Mouse (Mus musculus) liver, postnatal 0 days (tissue): ENCODE measurements around the gene Kcnj3. TPM values are rescaled to one million over a fixed set of nuclear protein-coding genes. Genes with fewer than 3 reads are reported as not detected.

Experiments used
- ATAC-seq: fragments of 200-750 bp; cut with Nextera tagmentation; 2 replicates; pipeline ENCODE4 v1.8.0; 2017; ENCODE audit warnings: mild to moderate bottlenecking, moderate library complexity
- DNase-seq: peaks from one replicate; pipeline ENCODE4 v3.0.0-alpha.2; 2016
- H3K27ac ChIP-seq: fragments of 300-500 bp; sonication (generic); 2 replicates; pipeline ENCODE4 v1.5.1; 2014; ENCODE audit warnings: antibody characterized with exemption, moderate library complexity, mild to moderate bottlenecking, low read depth
- H3K27me3 ChIP-seq: fragments of 300-500 bp; sonication (generic); 2 replicates; pipeline ENCODE4 v1.6.1; 2014; ENCODE audit warnings: low read length, control low read depth, mixed read lengths; ENCODE audit not compliant: insufficient read depth
- H3K36me3 ChIP-seq: fragments of 300-500 bp; sonication (generic); replicated peaks from 2 replicates; pipeline ENCODE4 v1.6.1; 2014; ENCODE audit warnings: mild to moderate bottlenecking, control low read depth, low read length, moderate library complexity, mixed read lengths; ENCODE audit not compliant: insufficient read depth
- H3K4me1 ChIP-seq: fragments of 300-500 bp; sonication (generic); 2 replicates; pipeline ENCODE4 v1.6.1; 2014; ENCODE audit warnings: antibody characterized with exemption, mild to moderate bottlenecking, control low read depth; ENCODE audit not compliant: insufficient read depth
- H3K4me2 ChIP-seq: fragments of 300-500 bp; sonication (generic); 2 replicates; pipeline ENCODE4 v1.6.1; 2014; ENCODE audit warnings: low read depth, mild to moderate bottlenecking, low read length, moderate library complexity, mixed read lengths
- H3K4me3 ChIP-seq: fragments of 300-500 bp; sonication (generic); 2 replicates; pipeline ENCODE4 v1.5.1; 2014; ENCODE audit warnings: low read depth, low read length
- H3K9ac ChIP-seq: fragments of 300-500 bp; sonication (generic); replicated peaks from 2 replicates; pipeline ENCODE4 v1.6.1; 2014; ENCODE audit warnings: mild to moderate bottlenecking, moderate library complexity
- H3K9me3 ChIP-seq: fragments of 300-500 bp; sonication (generic); 2 replicates; pipeline ENCODE4 v1.6.1; 2016; ENCODE audit warnings: mild to moderate bottlenecking, control low read depth, low read length, mixed read lengths
- CTCF ChIP-seq: sonication (generic); IDR thresholded peaks from 2 replicates; pipeline ENCODE4 v1.5.1; 2016; ENCODE audit warnings: antibody characterized with exemption, low read depth
- EP300 ChIP-seq: IDR thresholded peaks from 2 replicates; pipeline ENCODE4 v1.6.1; 2016; ENCODE audit warnings: antibody characterized with exemption, low read depth, mild to moderate bottlenecking
- WGBS: fragments of 180-500 bp; shearing (Covaris S2); extraction: QIAGEN DNeasy Blood & Tissue Kit; methylation state at CpG from one replicate; pipeline ENCODE4 v1.1.7; 2014; ENCODE audit not compliant: insufficient replicate concordance; 5-methylcytosine and 5-hydroxymethylcytosine counted together
- polyA plus RNA-seq: library from polyadenylated mRNA; unstranded; fragments of >200 nt; fragmentation: Nextera tagmentation; extraction: Ambion mirVana; gene quantifications from 2 replicates; pipeline ENCODE4 v1.2.1, GENCODE M21; 2015

Gene Kcnj3
- polyA plus RNA-seq, 1 experiment from 2014 or later = not detected

DNA sequence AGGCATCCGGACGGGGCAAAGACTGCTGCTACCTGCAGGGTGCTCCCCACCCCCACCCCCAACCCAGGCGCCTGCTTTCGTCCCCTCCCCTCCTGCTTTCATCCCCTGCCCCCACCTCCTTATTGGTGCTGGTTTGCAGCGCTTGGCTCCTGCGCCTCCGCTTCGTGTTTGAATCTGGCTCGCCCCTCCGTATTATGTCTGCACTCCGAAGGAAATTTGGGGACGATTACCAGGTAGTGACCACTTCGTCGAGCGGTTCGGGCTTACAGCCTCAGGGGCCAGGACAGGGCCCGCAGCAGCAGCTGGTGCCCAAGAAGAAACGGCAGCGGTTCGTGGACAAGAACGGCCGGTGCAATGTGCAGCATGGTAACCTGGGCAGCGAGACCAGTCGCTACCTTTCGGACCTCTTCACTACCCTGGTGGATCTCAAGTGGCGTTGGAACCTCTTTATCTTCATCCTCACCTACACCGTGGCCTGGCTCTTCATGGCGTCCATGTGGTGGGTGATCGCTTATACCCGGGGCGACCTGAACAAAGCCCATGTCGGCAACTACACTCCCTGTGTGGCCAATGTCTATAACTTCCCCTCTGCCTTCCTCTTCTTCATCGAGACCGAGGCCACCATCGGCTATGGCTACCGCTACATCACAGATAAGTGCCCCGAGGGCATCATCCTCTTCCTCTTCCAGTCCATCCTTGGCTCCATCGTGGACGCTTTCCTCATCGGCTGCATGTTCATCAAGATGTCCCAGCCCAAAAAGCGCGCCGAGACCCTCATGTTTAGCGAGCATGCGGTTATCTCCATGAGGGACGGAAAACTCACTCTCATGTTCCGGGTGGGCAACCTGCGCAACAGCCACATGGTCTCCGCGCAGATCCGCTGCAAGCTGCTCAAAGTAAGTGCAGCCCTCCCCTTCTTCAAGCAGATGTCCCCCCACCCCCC, 1.5 kb downstream of the Kcnj3 start:
- Histone ChIP-seq H3K27ac (no peak overlapping the region), H3K9ac (no peak overlapping the region), H3K4me3 (no peak overlapping the region), H3K9me3 (no peaks in the 10 kb centered on the region), H3K27me3 (peaks cover 27% of the 10 kb centered on the region; the same call in 1 of the 2 replicates), H3K4me2 (0 out of 2 replicates have a peak overlapping the region, but pooled peaks have one; percentile 6), H3K36me3 (no peaks in the 10 kb centered on the region), H3K4me1 (no peaks in the 10 kb centered on the region)
- TF ChIP-seq CTCF = no peak
- TF ChIP-seq EP300 = no peak
- DNase-seq (no peak), ATAC-seq (no peak)
- WGBS = 2% methylated on average over 51 of the region's 51 CpGs

- H3K9ac ChIP-seq = no peak overlapping the region
- no peak overlapping the region for H3K4me3 ChIP-seq
- no peaks in the 10 kb centered on the region for H3K36me3 ChIP-seq
- TF ChIP-seq CTCF (no peak), EP300 (no peak)
- no peak overlapping the region for H3K27ac ChIP-seq
- no peak overlapping the region for H3K4me2 ChIP-seq
- WGBS = 9% methylated on average over 1 of the region's 1 CpGs
- DNase-seq (no peak), ATAC-seq (no peak)
- peaks cover 27% of the 10 kb centered on the region; the same call in 1 of the 2 replicates for H3K27me3 ChIP-seq
- no peaks in the 10 kb centered on the region for H3K4me1 ChIP-seq
- no peaks in the 10 kb centered on the region for H3K9me3 ChIP-seq
Observed at GRCm38 (mm10) chr2:55437977-55438376, 2.2 kb downstream of the Kcnj3 start.

DNA sequence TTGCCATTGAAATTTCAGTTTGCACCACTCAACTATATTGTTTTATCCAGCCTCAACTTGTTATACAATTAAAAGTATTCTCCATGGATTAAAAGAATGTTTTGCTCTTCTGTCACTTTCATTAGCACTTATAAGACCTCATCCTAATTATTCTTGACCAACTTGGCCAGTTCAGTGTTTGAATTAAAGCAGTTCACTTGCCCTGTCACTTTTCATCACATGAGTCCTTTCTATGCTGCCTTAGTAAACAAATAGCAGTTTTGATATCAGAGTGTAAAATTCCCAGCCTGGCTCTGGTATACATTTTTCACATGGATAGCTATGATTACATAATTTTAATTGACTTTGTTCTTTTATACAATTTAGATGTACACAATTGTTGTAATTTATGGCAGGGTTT, 3.4 kb downstream of the Kcnj3 start:
- no peak for DNase-seq
- H3K4me1 ChIP-seq = no peaks in the 10 kb centered on the region
- ATAC-seq = no peak
- no peak overlapping the region for H3K4me3 ChIP-seq
- H3K27ac ChIP-seq = no peak overlapping the region
- no peaks in the 10 kb centered on the region for H3K9me3 ChIP-seq
- H3K27me3 ChIP-seq = peaks cover 27% of the 10 kb centered on the region; the same call in 1 of the 2 replicates
- H3K9ac ChIP-seq = no peak overlapping the region
- H3K36me3 ChIP-seq = no peaks in the 10 kb centered on the region
- H3K4me2 ChIP-seq = no peak overlapping the region
- no peak for TF ChIP-seq EP300
- no peak for TF ChIP-seq CTCF

DNA sequence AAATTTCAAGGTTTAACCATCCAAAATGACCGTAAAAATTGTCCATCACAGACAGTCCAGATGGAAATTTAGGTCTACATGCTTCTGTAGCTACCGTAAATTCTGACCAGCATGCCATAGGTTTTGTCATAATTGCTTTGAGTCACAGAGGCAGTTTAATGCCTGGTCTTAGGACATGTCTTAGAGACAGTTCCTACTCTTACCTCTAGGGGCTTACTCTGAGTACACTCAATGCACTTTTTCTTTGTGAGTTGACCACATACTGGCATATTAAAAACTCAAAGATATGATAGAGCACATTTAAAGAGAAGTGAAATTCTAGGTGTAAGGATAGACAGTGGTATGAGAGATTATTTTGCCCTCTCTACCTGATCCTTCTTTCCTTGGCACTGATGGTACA, 6.2 kb downstream of the Kcnj3 start:
- peaks cover 12% of the 10 kb centered on the region; the same call in 1 of the 2 replicates for H3K27me3 ChIP-seq
- no peak overlapping the region for H3K4me3 ChIP-seq
- no peak overlapping the region for H3K4me2 ChIP-seq
- TF ChIP-seq EP300 = no peak
- no peak for TF ChIP-seq CTCF
- 68% methylated on average over 2 of the region's 2 CpGs for WGBS
- H3K4me1 ChIP-seq = no peaks in the 10 kb centered on the region
- no peak overlapping the region for H3K27ac ChIP-seq
- no peak for DNase-seq
- no peak overlapping the region for H3K9ac ChIP-seq
- no peaks in the 10 kb centered on the region for H3K36me3 ChIP-seq
- no peak for ATAC-seq
- H3K9me3 ChIP-seq = no peaks in the 10 kb centered on the region

- no peaks in the 10 kb centered on the region for H3K36me3 ChIP-seq
- H3K4me3 ChIP-seq = no peak overlapping the region
- no peak for TF ChIP-seq EP300
- no peak for TF ChIP-seq CTCF
- H3K27ac ChIP-seq = no peak overlapping the region
- H3K9ac ChIP-seq = no peak overlapping the region
- H3K4me2 ChIP-seq = no peak overlapping the region
- no peaks in the 10 kb centered on the region for H3K4me1 ChIP-seq
- H3K27me3 ChIP-seq = no peaks in the 10 kb centered on the region
- no peaks in the 10 kb centered on the region for H3K9me3 ChIP-seq
- ATAC-seq (no peak), DNase-seq (no peak)
Observed at GRCm38 (mm10) chr2:55447298-55447697, 11.5 kb downstream of the Kcnj3 start.

DNA sequence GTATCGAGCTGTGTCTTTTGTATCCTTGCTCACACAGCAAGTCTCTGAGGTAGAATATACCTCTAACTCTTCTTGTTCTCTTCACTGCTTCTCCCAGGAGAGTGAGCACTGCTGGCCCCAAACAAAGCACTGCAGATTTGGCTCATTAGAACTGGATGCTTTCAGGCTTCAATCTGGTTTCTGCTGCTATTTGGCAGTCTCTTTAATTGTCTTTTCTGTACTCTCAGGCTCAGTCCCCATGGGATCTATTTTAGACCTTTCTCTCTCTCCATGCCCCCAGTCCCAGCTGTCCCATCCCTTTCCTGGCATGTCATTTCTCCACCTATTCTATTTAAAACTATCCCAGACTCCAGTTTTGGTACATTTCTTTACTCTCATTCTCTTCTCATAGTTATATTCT, 15.0 kb downstream of the Kcnj3 start:
- H3K9ac ChIP-seq = no peak overlapping the region
- no peaks in the 10 kb centered on the region for H3K9me3 ChIP-seq
- TF ChIP-seq EP300 (no peak), CTCF (no peak)
- no peak overlapping the region for H3K27ac ChIP-seq
- DNase-seq = no peak
- no peak for ATAC-seq
- H3K4me1 ChIP-seq = no peaks in the 10 kb centered on the region
- 48% methylated on average over 1 of the region's 1 CpGs for WGBS
- no peak overlapping the region for H3K4me2 ChIP-seq
- no peaks in the 10 kb centered on the region for H3K27me3 ChIP-seq
- no peak overlapping the region for H3K4me3 ChIP-seq
- no peaks in the 10 kb centered on the region for H3K36me3 ChIP-seq
